Mouse (Mus musculus) testis, adult 2 months (tissue): ENCODE results near the gene Cyth1. TPM values are rescaled to one million over a fixed set of nuclear protein-coding genes. Genes with fewer than 3 reads are reported as not detected.

Experiments used
- H3K27ac ChIP-seq: fragments of 200-500 bp; 2 replicates; pipeline ENCODE4 v1.5.1; 2012; ENCODE audit warnings: low read depth, low read length; ENCODE audit not compliant: control insufficient read depth, insufficient read depth
- H3K27me3 ChIP-seq: fragments of 200-500 bp; 2 replicates; pipeline ENCODE4 v1.6.1; 2012; ENCODE audit warnings: mild to moderate bottlenecking, low read length, moderate library complexity; ENCODE audit not compliant: control insufficient read depth, insufficient read depth
- H3K36me3 ChIP-seq: fragments of 200-500 bp; 2 replicates; pipeline ENCODE4 v1.6.1; 2012; ENCODE audit warnings: mild to moderate bottlenecking, low read length; ENCODE audit not compliant: control insufficient read depth, insufficient read depth
- H3K4me1 ChIP-seq: fragments of 200-500 bp; 2 replicates; pipeline ENCODE4 v1.6.1; 2012; ENCODE audit warnings: low read length; ENCODE audit not compliant: control insufficient read depth, insufficient read depth
- H3K4me3 ChIP-seq: fragments of 200-500 bp; 2 replicates; pipeline ENCODE4 v1.5.1; 2012; ENCODE audit warnings: low read depth, mild to moderate bottlenecking, low read length, moderate library complexity, mixed read lengths; ENCODE audit not compliant: control insufficient read depth
- CTCF ChIP-seq: fragments of 200-500 bp; IDR thresholded peaks from 2 replicates; pipeline ENCODE4 v1.5.1; 2012; ENCODE audit warnings: low read depth, mild to moderate bottlenecking, inconsistent platforms, low read length, moderate library complexity; ENCODE audit not compliant: control insufficient read depth, insufficient read depth, insufficient replicate concordance
- POLR2A ChIP-seq: fragments of 200-500 bp; IDR thresholded peaks from 2 replicates; pipeline ENCODE4 v1.6.1; 2012; ENCODE audit warnings: low read depth, mild to moderate bottlenecking, inconsistent platforms, low read length, moderate library complexity; ENCODE audit not compliant: control insufficient read depth
- polyA plus RNA-seq: library from polyadenylated mRNA; depleted of rRNA; stranded (reverse); fragments of >200 nt; gene quantifications from 2 replicates; pipeline ENCODE4 v1.2.3, GENCODE M21; 2012

Gene Cyth1
- polyA plus RNA-seq, 1 experiment: 31.9 TPM

- Histone ChIP-seq H3K27ac (no peak overlapping the region), H3K36me3 (no peaks in the 10 kb centered on the region), H3K4me1 (peaks cover 12% of the 10 kb centered on the region), H3K4me3 (no peak overlapping the region), H3K27me3 (no peaks in the 10 kb centered on the region)
- TF ChIP-seq CTCF (no peak), POLR2A (no peak)
Measured at GRCm38 (mm10) chr11:118196824-118197388, 51.5 kb downstream of the Cyth1 start.

DNA sequence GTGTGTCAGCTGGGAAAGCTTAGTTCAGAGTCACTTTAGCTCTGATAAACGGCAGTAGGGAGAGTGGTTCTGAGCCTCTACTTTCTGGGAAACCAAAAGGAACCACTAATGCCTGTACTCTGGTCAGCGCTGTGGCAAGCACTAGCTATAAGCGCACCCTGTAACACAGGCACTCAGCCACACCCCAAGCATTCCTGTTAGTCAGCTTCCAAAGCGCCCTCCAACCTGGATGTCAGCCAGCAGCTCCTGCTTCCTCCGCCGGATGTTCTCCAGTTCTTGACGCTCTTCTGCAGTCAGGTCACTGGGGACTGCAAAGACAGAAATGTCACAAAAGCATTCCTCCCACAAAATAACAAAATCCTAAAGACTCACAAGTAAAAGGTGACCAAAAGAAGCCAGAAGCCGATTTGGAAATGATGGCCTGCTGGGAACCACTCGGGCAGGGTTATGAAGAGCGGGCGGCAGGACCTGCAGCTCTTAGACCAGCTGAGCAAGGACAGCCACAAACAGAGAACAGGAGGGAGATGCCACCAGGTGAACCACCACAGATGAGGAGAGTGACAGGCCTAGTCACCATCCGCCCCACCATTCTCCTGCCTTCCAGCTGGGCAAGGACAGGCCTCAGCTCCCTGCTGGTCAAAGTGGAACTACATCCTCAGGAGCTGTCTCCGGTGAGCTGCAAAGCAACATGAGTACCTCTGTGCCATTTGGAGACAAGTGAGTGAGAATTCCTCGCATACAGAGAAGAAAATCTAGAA is 54.8 kb downstream of the Cyth1 start:
- no peak overlapping the region for H3K27ac ChIP-seq
- H3K4me1 ChIP-seq: peaks cover 4% of the 10 kb centered on the region
- no peaks in the 10 kb centered on the region for H3K36me3 ChIP-seq
- H3K4me3 ChIP-seq: no peak overlapping the region
- TF ChIP-seq POLR2A (no peak), CTCF (no peak)
- no peaks in the 10 kb centered on the region for H3K27me3 ChIP-seq

GRCm38 (mm10) chr11:118192973-118193372 is 55.4 kb downstream of the Cyth1 start:
- no peak for TF ChIP-seq CTCF
- TF ChIP-seq POLR2A: no peak
- H3K36me3 ChIP-seq: no peaks in the 10 kb centered on the region
- H3K4me3 ChIP-seq: no peak overlapping the region
- peaks cover 4% of the 10 kb centered on the region for H3K4me1 ChIP-seq
- H3K27me3 ChIP-seq: no peaks in the 10 kb centered on the region
- no peak overlapping the region for H3K27ac ChIP-seq

GRCm38 (mm10) chr11:118182768-118183167 is 65.6 kb downstream of the Cyth1 start:
- Histone ChIP-seq H3K27me3 (no peaks in the 10 kb centered on the region), H3K27ac (no peak overlapping the region), H3K4me3 (no peak overlapping the region), H3K36me3 (no peaks in the 10 kb centered on the region; the same call in none of the 2 replicates), H3K4me1 (no peaks in the 10 kb centered on the region)
- TF ChIP-seq POLR2A (no peak), CTCF (no peak)

- Histone ChIP-seq H3K27ac (no peak overlapping the region), H3K36me3 (no peaks in the 10 kb centered on the region; the same call in none of the 2 replicates), H3K4me3 (no peak overlapping the region), H3K4me1 (no peaks in the 10 kb centered on the region), H3K27me3 (no peaks in the 10 kb centered on the region)
- TF ChIP-seq POLR2A: no peak
- no peak for TF ChIP-seq CTCF
Measured at GRCm38 (mm10) chr11:118182353-118182752, 66.0 kb downstream of the Cyth1 start.

GRCm38 (mm10) chr11:118180199-118180598 is 68.2 kb downstream of the Cyth1 start:
- H3K36me3 ChIP-seq: no peaks in the 10 kb centered on the region; the same call in none of the 2 replicates
- H3K27me3 ChIP-seq: no peaks in the 10 kb centered on the region
- TF ChIP-seq POLR2A: no peak
- TF ChIP-seq CTCF: no peak
- H3K27ac ChIP-seq: no peak overlapping the region
- H3K4me3 ChIP-seq: no peak overlapping the region
- H3K4me1 ChIP-seq: no peaks in the 10 kb centered on the region

GRCm38 (mm10) chr11:118178236-118178635 is 70.2 kb downstream of the Cyth1 start:
- Histone ChIP-seq H3K4me1 (no peaks in the 10 kb centered on the region), H3K27ac (no peak overlapping the region), H3K4me3 (no peak overlapping the region), H3K27me3 (no peaks in the 10 kb centered on the region), H3K36me3 (no peaks in the 10 kb centered on the region; the same call in none of the 2 replicates)
- TF ChIP-seq POLR2A (no peak), CTCF (no peak)

DNA sequence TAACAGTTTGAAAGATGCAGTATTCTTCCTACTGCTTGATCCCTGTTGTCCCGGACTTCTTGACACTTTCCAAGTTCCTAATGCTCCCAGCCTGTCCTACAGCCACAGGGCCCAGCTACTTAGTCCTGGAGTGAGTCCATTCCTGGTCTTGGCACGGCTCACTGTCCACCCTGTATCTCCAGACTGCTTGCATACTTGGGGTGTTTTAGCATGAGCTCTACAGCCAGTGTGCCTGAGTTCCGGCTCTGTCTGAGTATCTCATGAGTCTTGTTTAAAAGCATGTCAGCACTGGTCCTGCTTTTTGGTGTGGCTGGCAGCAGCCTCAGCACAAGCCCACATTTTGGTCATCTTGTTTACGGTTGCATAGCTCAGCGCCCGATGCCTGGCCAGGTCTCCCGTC is 73.6 kb downstream of the Cyth1 start:
- Histone ChIP-seq H3K4me3 (no peak overlapping the region), H3K27me3 (no peaks in the 10 kb centered on the region), H3K27ac (no peak overlapping the region), H3K36me3 (peaks cover 2% of the 10 kb centered on the region), H3K4me1 (no peaks in the 10 kb centered on the region)
- TF ChIP-seq POLR2A: no peak
- TF ChIP-seq CTCF: no peak
